Mouse (Mus musculus): Measurements from ENCODE around the gene Chic2. TPM values are rescaled to one million over a fixed set of nuclear protein-coding genes. Genes with fewer than 3 reads are reported as not detected.

The Chic2 gene
- polyA plus RNA-seq, 1 experiment from 2014 or later = 45.3 TPM

- peaks cover 76% of the 10 kb centered on the region for H3K27me3 ChIP-seq (ENCODE audit: control insufficient read depth, insufficient read depth, low read length)
- H3K4me1 ChIP-seq (ENCODE audit: control insufficient read depth, insufficient read depth, low read length) = no peaks in the 10 kb centered on the region
- H3K9me3 ChIP-seq (ENCODE audit: control insufficient read depth, low read length) = no peaks in the 10 kb centered on the region
- no peak overlapping the region for H3K4me2 ChIP-seq (ENCODE audit: low read length)
- DNase-seq (peak; percentile 90), ATAC-seq (ENCODE audit: low FRiP score, low TSS enrichment) (no peak)
- WGBS = 19% methylated on average over 14 of the region's 14 CpGs
- no peak overlapping the region for H3K4me3 ChIP-seq (replicated peaks; ENCODE audit: low read depth, low read length)
- no peak overlapping the region for H3K9ac ChIP-seq (replicated peaks; ENCODE audit: low read length)
- H3K27ac ChIP-seq (replicated peaks; ENCODE audit: low read depth, low read length) = no peak overlapping the region
- H3K36me3 ChIP-seq (ENCODE audit: control insufficient read depth, insufficient read depth, low read length) = no peaks in the 10 kb centered on the region
Measured at GRCm38 (mm10) chr5:74960840-74961543, 83.6 kb downstream of the Chic2 start.

- WGBS = 41% methylated on average over 9 of the region's 9 CpGs
- H3K27me3 ChIP-seq (ENCODE audit: control insufficient read depth, insufficient read depth, low read length) = peaks cover 73% of the 10 kb centered on the region
Measured at GRCm38 (mm10) chr5:74960306-74960705, 84.3 kb downstream of the Chic2 start.

GRCm38 (mm10) chr5:74957293-74958076 lies 87.1 kb downstream of the Chic2 start:
- no peak for ATAC-seq (ENCODE audit: low FRiP score, low TSS enrichment)
- peaks cover 56% of the 10 kb centered on the region for H3K27me3 ChIP-seq (ENCODE audit: control insufficient read depth, insufficient read depth, low read length)
- H3K4me1 ChIP-seq (ENCODE audit: control insufficient read depth, insufficient read depth, low read length) = no peaks in the 10 kb centered on the region
- H3K36me3 ChIP-seq (ENCODE audit: control insufficient read depth, insufficient read depth, low read length) = no peaks in the 10 kb centered on the region
- H3K9ac ChIP-seq (replicated peaks; ENCODE audit: low read length) = no peak overlapping the region
- WGBS = 77% methylated on average over 10 of the region's 10 CpGs
- no peak overlapping the region for H3K27ac ChIP-seq (replicated peaks; ENCODE audit: low read depth, low read length)
- H3K9me3 ChIP-seq (ENCODE audit: control insufficient read depth, low read length) = no peaks in the 10 kb centered on the region
- no peak for DNase-seq
- H3K4me3 ChIP-seq (replicated peaks; ENCODE audit: low read depth, low read length) = no peak overlapping the region
- no peak overlapping the region for H3K4me2 ChIP-seq (ENCODE audit: low read length)

More at GRCm38 (mm10) chr5:74960306-74960705, 84.3 kb downstream of the Chic2 start:
- Histone ChIP-seq H3K9me3 (ENCODE audit: control insufficient read depth, low read length) (no peaks in the 10 kb centered on the region), H3K4me1 (ENCODE audit: control insufficient read depth, insufficient read depth, low read length) (no peaks in the 10 kb centered on the region), H3K4me2 (ENCODE audit: low read length) (no peak overlapping the region), H3K4me3 (replicated peaks; ENCODE audit: low read depth, low read length) (no peak overlapping the region), H3K9ac (replicated peaks; ENCODE audit: low read length) (no peak overlapping the region), H3K36me3 (ENCODE audit: control insufficient read depth, insufficient read depth, low read length) (no peaks in the 10 kb centered on the region), H3K27ac (replicated peaks; ENCODE audit: low read depth, low read length) (no peak overlapping the region)
- ATAC-seq (ENCODE audit: low FRiP score, low TSS enrichment) (no peak), DNase-seq (no peak)

- H3K4me3 ChIP-seq (replicated peaks; ENCODE audit: low read depth, low read length) = no peak overlapping the region
- WGBS = 29% methylated on average over 9 of the region's 9 CpGs
- H3K27ac ChIP-seq (replicated peaks; ENCODE audit: low read depth, low read length) = no peak overlapping the region
- no peaks in the 10 kb centered on the region for H3K36me3 ChIP-seq (ENCODE audit: control insufficient read depth, insufficient read depth, low read length)
- ATAC-seq (ENCODE audit: low FRiP score, low TSS enrichment) = no peak
- no peak overlapping the region for H3K4me2 ChIP-seq (ENCODE audit: low read length)
- no peaks in the 10 kb centered on the region for H3K4me1 ChIP-seq (ENCODE audit: control insufficient read depth, insufficient read depth, low read length)
- H3K9me3 ChIP-seq (ENCODE audit: control insufficient read depth, low read length) = no peaks in the 10 kb centered on the region
- no peak overlapping the region for H3K9ac ChIP-seq (replicated peaks; ENCODE audit: low read length)
- peak; percentile 47 for DNase-seq
- H3K27me3 ChIP-seq (ENCODE audit: control insufficient read depth, insufficient read depth, low read length) = peaks cover 51% of the 10 kb centered on the region
Measured at GRCm38 (mm10) chr5:74956335-74956734, 88.2 kb downstream of the Chic2 start.

GRCm38 (mm10) chr5:74955565-74955964 lies 89.0 kb downstream of the Chic2 start:
- 86% methylated on average over 1 of the region's 1 CpGs for WGBS
- DNase-seq (no peak), ATAC-seq (ENCODE audit: low FRiP score, low TSS enrichment) (no peak)
- H3K27me3 ChIP-seq (ENCODE audit: control insufficient read depth, insufficient read depth, low read length) = peaks cover 52% of the 10 kb centered on the region
- no peak overlapping the region for H3K4me3 ChIP-seq (replicated peaks; ENCODE audit: low read depth, low read length)
- H3K9ac ChIP-seq (replicated peaks; ENCODE audit: low read length) = no peak overlapping the region
- no peaks in the 10 kb centered on the region for H3K36me3 ChIP-seq (ENCODE audit: control insufficient read depth, insufficient read depth, low read length)
- no peaks in the 10 kb centered on the region for H3K4me1 ChIP-seq (ENCODE audit: control insufficient read depth, insufficient read depth, low read length)
- no peak overlapping the region for H3K27ac ChIP-seq (replicated peaks; ENCODE audit: low read depth, low read length)
- no peak overlapping the region for H3K4me2 ChIP-seq (ENCODE audit: low read length)
- H3K9me3 ChIP-seq (ENCODE audit: control insufficient read depth, low read length) = no peaks in the 10 kb centered on the region

- Histone ChIP-seq H3K27ac (replicated peaks; ENCODE audit: low read depth, low read length) (no peak overlapping the region), H3K9me3 (ENCODE audit: control insufficient read depth, low read length) (no peaks in the 10 kb centered on the region), H3K4me2 (ENCODE audit: low read length) (no peak overlapping the region), H3K36me3 (ENCODE audit: control insufficient read depth, insufficient read depth, low read length) (no peaks in the 10 kb centered on the region), H3K27me3 (ENCODE audit: control insufficient read depth, insufficient read depth, low read length) (peaks cover 30% of the 10 kb centered on the region), H3K9ac (replicated peaks; ENCODE audit: low read length) (no peak overlapping the region), H3K4me1 (ENCODE audit: control insufficient read depth, insufficient read depth, low read length) (no peaks in the 10 kb centered on the region), H3K4me3 (replicated peaks; ENCODE audit: low read depth, low read length) (no peak overlapping the region)
- DNase-seq (no peak), ATAC-seq (ENCODE audit: low FRiP score, low TSS enrichment) (no peak)
- WGBS = 9% methylated on average over 2 of the region's 2 CpGs
Measured at GRCm38 (mm10) chr5:74952938-74953337, 91.6 kb downstream of the Chic2 start.

- H3K9me3 ChIP-seq (ENCODE audit: control insufficient read depth, low read length) = no peaks in the 10 kb centered on the region
- no peak overlapping the region for H3K9ac ChIP-seq (replicated peaks; ENCODE audit: low read length)
- DNase-seq = no peak
- H3K4me3 ChIP-seq (replicated peaks; ENCODE audit: low read depth, low read length) = no peak overlapping the region
- H3K4me2 ChIP-seq (ENCODE audit: low read length) = no peak overlapping the region
- no peaks in the 10 kb centered on the region for H3K36me3 ChIP-seq (ENCODE audit: control insufficient read depth, insufficient read depth, low read length)
- H3K27me3 ChIP-seq (ENCODE audit: control insufficient read depth, insufficient read depth, low read length) = peaks cover 36% of the 10 kb centered on the region
- no peaks in the 10 kb centered on the region for H3K4me1 ChIP-seq (ENCODE audit: control insufficient read depth, insufficient read depth, low read length)
- WGBS = 88% methylated on average over 5 of the region's 5 CpGs
- no peak overlapping the region for H3K27ac ChIP-seq (replicated peaks; ENCODE audit: low read depth, low read length)
- no peak for ATAC-seq (ENCODE audit: low FRiP score, low TSS enrichment)
Measured at GRCm38 (mm10) chr5:74951375-74951774, 93.2 kb downstream of the Chic2 start.

- H3K27ac ChIP-seq (replicated peaks; ENCODE audit: low read depth, low read length) = no peak overlapping the region
- no peak for ATAC-seq (ENCODE audit: low FRiP score, low TSS enrichment)
- H3K9me3 ChIP-seq (ENCODE audit: control insufficient read depth, low read length) = no peaks in the 10 kb centered on the region
- H3K4me2 ChIP-seq (ENCODE audit: low read length) = no peak overlapping the region
- H3K27me3 ChIP-seq (ENCODE audit: control insufficient read depth, insufficient read depth, low read length) = peaks cover 44% of the 10 kb centered on the region
- WGBS = 81% methylated on average over 7 of the region's 7 CpGs
- no peaks in the 10 kb centered on the region for H3K4me1 ChIP-seq (ENCODE audit: control insufficient read depth, insufficient read depth, low read length)
- no peaks in the 10 kb centered on the region for H3K36me3 ChIP-seq (ENCODE audit: control insufficient read depth, insufficient read depth, low read length)
- H3K9ac ChIP-seq (replicated peaks; ENCODE audit: low read length) = no peak overlapping the region
- no peak overlapping the region for H3K4me3 ChIP-seq (replicated peaks; ENCODE audit: low read depth, low read length)
- no peak for DNase-seq
Measured at GRCm38 (mm10) chr5:74949298-74949697, 95.3 kb downstream of the Chic2 start.

- Histone ChIP-seq H3K27ac (replicated peaks; ENCODE audit: low read depth, low read length) (no peak overlapping the region), H3K4me1 (ENCODE audit: control insufficient read depth, insufficient read depth, low read length) (0 out of 2 replicates have a peak, but pooled peaks cover 4% of the 10 kb centered on the region), H3K9ac (replicated peaks; ENCODE audit: low read length) (no peak overlapping the region), H3K9me3 (ENCODE audit: control insufficient read depth, low read length) (no peaks in the 10 kb centered on the region), H3K36me3 (ENCODE audit: control insufficient read depth, insufficient read depth, low read length) (no peaks in the 10 kb centered on the region), H3K4me2 (ENCODE audit: low read length) (no peak overlapping the region), H3K27me3 (ENCODE audit: control insufficient read depth, insufficient read depth, low read length) (peaks cover 42% of the 10 kb centered on the region), H3K4me3 (replicated peaks; ENCODE audit: low read depth, low read length) (no peak overlapping the region)
- DNase-seq = no peak
- ATAC-seq (ENCODE audit: low FRiP score, low TSS enrichment) = no peak
- WGBS = 66% methylated on average over 8 of the region's 8 CpGs
Measured at GRCm38 (mm10) chr5:74948482-74948881, 96.1 kb downstream of the Chic2 start.

Measured in midbrain, embryonic 14.5 days (tissue).